Mouse (Mus musculus): ENCODE data around the gene Card14. TPM values are rescaled to one million over a fixed set of nuclear protein-coding genes. Genes with fewer than 3 reads are reported as not detected.

Gene Card14
- polyA plus RNA-seq, 1 experiment, result 7.1 TPM

DNA sequence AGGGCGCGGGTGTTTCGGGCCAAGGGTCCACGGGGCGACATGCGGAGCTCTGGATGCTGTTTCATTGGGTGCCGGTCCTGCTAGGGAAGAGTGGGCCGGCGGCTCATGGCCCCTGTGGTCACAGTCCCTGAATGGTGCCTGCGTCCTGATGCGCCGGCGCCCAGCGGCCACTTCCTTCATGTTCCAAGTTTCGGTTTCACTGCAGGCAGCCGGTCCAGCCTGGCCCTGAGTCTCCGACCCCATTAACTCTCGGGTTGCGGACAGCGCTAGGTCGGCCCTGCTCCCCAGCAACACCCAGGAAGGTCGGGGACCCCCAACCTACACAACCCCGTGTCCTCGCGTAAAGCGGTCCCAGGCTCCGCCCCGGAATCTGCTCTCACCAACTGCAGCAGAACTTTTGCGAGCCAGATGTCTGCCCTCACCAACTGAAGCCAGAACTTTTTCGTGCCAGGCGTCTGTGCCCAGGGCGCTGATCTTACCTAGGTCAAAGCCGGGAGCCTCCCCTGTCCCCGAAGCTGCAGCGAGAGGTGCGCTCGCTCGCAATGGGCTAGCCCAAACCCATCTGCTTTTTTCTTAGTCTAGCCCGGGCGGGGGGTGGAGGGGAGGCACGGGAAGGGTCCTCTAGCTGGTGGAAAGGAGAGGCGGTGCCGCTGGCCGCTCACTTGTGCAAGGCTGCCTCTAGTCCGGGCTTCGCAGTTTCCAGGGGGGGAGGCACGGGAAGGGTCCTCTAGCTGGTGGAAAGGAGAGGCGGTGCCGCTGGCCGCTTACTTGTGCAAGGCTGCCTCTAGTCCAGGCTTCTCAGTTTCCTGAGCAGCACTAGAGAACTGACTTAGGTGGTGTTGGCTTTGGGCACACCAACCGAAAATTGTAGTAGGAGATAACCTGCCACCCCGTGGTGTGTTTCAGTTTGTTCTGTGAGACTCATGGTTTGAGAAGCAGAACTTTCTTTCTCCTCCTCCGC, 83.0 kb downstream of the Card14 start:
- WGBS, result 2% methylated on average over 53 of the region's 53 CpGs
- Histone ChIP-seq H3K27ac (ENCODE audit: insufficient read depth, low read depth, low read length) (peak overlapping the region; percentile 88), H3K4me1 (ENCODE audit: control insufficient read depth, insufficient read depth, insufficient read length, low read length) (peaks cover 17% of the 10 kb centered on the region), H3K36me3 (ENCODE audit: control insufficient read depth, insufficient read depth, low read length) (peaks cover 2% of the 10 kb centered on the region; the same call in 1 of the 2 replicates), H3K27me3 (ENCODE audit: control insufficient read depth, insufficient read depth, low read length) (no peaks in the 10 kb centered on the region), H3K4me3 (ENCODE audit: low read depth, low read length) (peak overlapping the region; percentile 89)
- peak; percentile 53; the same call in 1 of the 2 replicates for TF ChIP-seq POLR2A (IDR thresholded peaks at IDR 0.05; ENCODE audit: low read depth, low read length)
- no peak for TF ChIP-seq CTCF (IDR thresholded peaks at IDR 0.05; ENCODE audit: extremely low read depth, insufficient read length, insufficient replicate concordance, low read depth, low read length)

GRCm38 (mm10) chr11:119391386-119392000, 83.9 kb downstream of the Card14 start:
- no peak for TF ChIP-seq POLR2A (IDR thresholded peaks at IDR 0.05; ENCODE audit: low read depth, low read length)
- no peak for TF ChIP-seq CTCF (IDR thresholded peaks at IDR 0.05; ENCODE audit: extremely low read depth, insufficient read length, insufficient replicate concordance, low read depth, low read length)
- H3K4me3 ChIP-seq (ENCODE audit: low read depth, low read length), result peak overlapping the region; percentile 89
- H3K4me1 ChIP-seq (ENCODE audit: control insufficient read depth, insufficient read depth, insufficient read length, low read length), result peaks cover 17% of the 10 kb centered on the region
- peak overlapping the region; percentile 88 for H3K27ac ChIP-seq (ENCODE audit: insufficient read depth, low read depth, low read length)
- 26% methylated on average over 7 of the region's 7 CpGs for WGBS
- H3K27me3 ChIP-seq (ENCODE audit: control insufficient read depth, insufficient read depth, low read length), result no peaks in the 10 kb centered on the region
- H3K36me3 ChIP-seq (ENCODE audit: control insufficient read depth, insufficient read depth, low read length), result peaks cover 9% of the 10 kb centered on the region; the same call in 1 of the 2 replicates

DNA sequence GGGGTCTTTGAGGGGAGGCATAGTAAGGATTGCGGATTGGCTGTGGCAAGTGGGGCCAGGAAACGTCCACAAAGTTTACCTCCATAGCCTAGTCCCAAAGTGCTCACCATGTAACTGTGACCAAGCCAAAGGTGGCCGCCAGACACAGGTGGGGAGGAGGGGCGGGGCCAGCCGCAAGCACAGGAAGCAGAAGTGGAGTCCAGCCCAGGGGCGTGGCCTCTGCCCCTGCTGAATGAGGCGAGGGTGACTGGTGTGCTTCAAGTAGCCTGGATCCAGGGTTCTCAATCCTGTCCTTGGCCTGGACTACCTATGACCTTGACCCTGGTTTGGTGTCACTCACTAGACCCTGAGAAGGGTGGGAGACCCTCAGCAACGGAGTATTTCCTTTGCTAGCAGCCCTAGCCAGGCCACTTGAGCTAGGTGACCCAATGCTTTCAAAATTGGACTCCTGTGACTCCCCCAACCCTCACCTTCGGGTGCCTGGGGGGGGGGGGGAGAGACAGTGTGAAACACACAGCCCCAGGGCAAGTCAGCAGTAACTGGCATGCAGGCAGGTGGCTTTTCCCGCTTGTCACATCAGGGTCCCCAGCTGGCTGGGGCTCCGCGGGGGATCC, 84.5 kb downstream of the Card14 start:
- H3K36me3 ChIP-seq (ENCODE audit: control insufficient read depth, insufficient read depth, low read length), result peaks cover 12% of the 10 kb centered on the region; the same call in 1 of the 2 replicates
- 7% methylated on average over 12 of the region's 12 CpGs for WGBS
- H3K27me3 ChIP-seq (ENCODE audit: control insufficient read depth, insufficient read depth, low read length), result no peaks in the 10 kb centered on the region
- peak overlapping the region; percentile 88 for H3K27ac ChIP-seq (ENCODE audit: insufficient read depth, low read depth, low read length)
- peaks cover 17% of the 10 kb centered on the region for H3K4me1 ChIP-seq (ENCODE audit: control insufficient read depth, insufficient read depth, insufficient read length, low read length)
- TF ChIP-seq POLR2A (IDR thresholded peaks at IDR 0.05; ENCODE audit: low read depth, low read length) (peak; percentile 29), CTCF (IDR thresholded peaks at IDR 0.05; ENCODE audit: extremely low read depth, insufficient read length, insufficient replicate concordance, low read depth, low read length) (no peak)
- peak overlapping the region; percentile 51 for H3K4me3 ChIP-seq (ENCODE audit: low read depth, low read length)

GRCm38 (mm10) chr11:119392800-119393482, 85.4 kb downstream of the Card14 start, which contains the start of gene Rnf213:
Rnf213 (plus strand) TSS chr11:119393100.
- WGBS, result under 1% methylated on average over 19 of the region's 19 CpGs
- TF ChIP-seq CTCF (IDR thresholded peaks at IDR 0.05; ENCODE audit: extremely low read depth, insufficient read length, insufficient replicate concordance, low read depth, low read length) (peak; percentile 36; the same call in 1 of the 2 replicates), POLR2A (IDR thresholded peaks at IDR 0.05; ENCODE audit: low read depth, low read length) (peak; percentile 91)
- H3K27ac ChIP-seq (ENCODE audit: insufficient read depth, low read depth, low read length), result peak within 1 kb of the TSS; percentile 94
- peak within 1 kb of the TSS; percentile 84 for H3K4me3 ChIP-seq (ENCODE audit: low read depth, low read length)
- H3K27me3 ChIP-seq (ENCODE audit: control insufficient read depth, insufficient read depth, low read length), result no peaks in the 10 kb centered on the region
- H3K36me3 ChIP-seq (ENCODE audit: control insufficient read depth, insufficient read depth, low read length), result peaks cover 13% of the 10 kb centered on the region
- H3K4me1 ChIP-seq (ENCODE audit: control insufficient read depth, insufficient read depth, insufficient read length, low read length), result peaks cover 17% of the 10 kb centered on the region

- Histone ChIP-seq H3K27me3 (ENCODE audit: control insufficient read depth, insufficient read depth, low read length) (no peaks in the 10 kb centered on the region), H3K36me3 (ENCODE audit: control insufficient read depth, insufficient read depth, low read length) (peaks cover 18% of the 10 kb centered on the region), H3K27ac (ENCODE audit: insufficient read depth, low read depth, low read length) (peak overlapping the region; percentile 94), H3K4me1 (ENCODE audit: control insufficient read depth, insufficient read depth, insufficient read length, low read length) (peaks cover 17% of the 10 kb centered on the region), H3K4me3 (ENCODE audit: low read depth, low read length) (peak overlapping the region; percentile 84)
- no peak for TF ChIP-seq CTCF (IDR thresholded peaks at IDR 0.05; ENCODE audit: extremely low read depth, insufficient read length, insufficient replicate concordance, low read depth, low read length)
- no peak for TF ChIP-seq POLR2A (IDR thresholded peaks at IDR 0.05; ENCODE audit: low read depth, low read length)
- WGBS, result 1% methylated on average over 7 of the region's 7 CpGs
Observed at GRCm38 (mm10) chr11:119393483-119393804, 85.9 kb downstream of the Card14 start.

DNA sequence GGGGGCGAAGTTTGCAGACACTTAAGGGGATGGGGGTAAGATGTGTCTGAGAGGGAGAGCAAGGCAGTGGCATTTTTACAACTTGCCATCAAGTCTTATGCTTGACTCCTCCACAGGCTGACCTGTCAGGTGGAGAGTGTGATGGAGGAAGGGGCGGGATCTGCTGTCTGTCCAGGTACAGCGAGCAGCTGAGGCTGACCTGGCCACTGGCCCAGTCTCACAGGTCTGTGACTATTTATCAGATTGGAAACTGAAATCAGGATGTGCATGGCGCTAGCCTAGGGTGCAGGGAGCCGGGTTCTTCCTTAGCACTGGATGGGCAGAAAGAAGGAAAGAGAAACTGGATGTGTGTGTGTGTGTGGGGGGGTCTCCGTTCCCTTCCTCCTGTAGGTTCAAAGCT, 86.6 kb downstream of the Card14 start:
- peaks cover 22% of the 10 kb centered on the region for H3K36me3 ChIP-seq (ENCODE audit: control insufficient read depth, insufficient read depth, low read length)
- H3K4me3 ChIP-seq (ENCODE audit: low read depth, low read length), result peak overlapping the region; percentile 84
- H3K4me1 ChIP-seq (ENCODE audit: control insufficient read depth, insufficient read depth, insufficient read length, low read length), result peaks cover 17% of the 10 kb centered on the region
- no peaks in the 10 kb centered on the region for H3K27me3 ChIP-seq (ENCODE audit: control insufficient read depth, insufficient read depth, low read length)
- peak overlapping the region; percentile 94 for H3K27ac ChIP-seq (ENCODE audit: insufficient read depth, low read depth, low read length)
- TF ChIP-seq POLR2A (IDR thresholded peaks at IDR 0.05; ENCODE audit: low read depth, low read length) (no peak), CTCF (IDR thresholded peaks at IDR 0.05; ENCODE audit: extremely low read depth, insufficient read length, insufficient replicate concordance, low read depth, low read length) (no peak)
- whole genome bisulfite sequencing, result 22% methylated on average over 6 of the region's 6 CpGs

Other genes with a start within 250 kb of the Card14 start
- 4.2 and 7.6 TPM in 2 replicates for gene Cbx4, start 221.5 kb upstream of the Card14 start, polyA plus RNA-seq (2012; rRNA removed)
- gene Tbc1d16, start 79.3 kb upstream of the Card14 start, polyA plus RNA-seq (2012; rRNA removed), result 4.3 and 5.0 TPM in 2 replicates
- 0.18 and 0.20 TPM in 2 replicates for gene Ccdc40, start 79.2 kb upstream of the Card14 start, polyA plus RNA-seq (2012; rRNA removed)
- 35.8 TPM in 2 replicates for gene Gaa, start 39.9 kb upstream of the Card14 start, polyA plus RNA-seq (2012; rRNA removed)
- gene Eif4a3, start 7.7 kb upstream of the Card14 start, polyA plus RNA-seq (2012; rRNA removed), result 27.7 and 56.5 TPM in 2 replicates
- 12.6 and 19.2 TPM in 2 replicates for gene Sgsh, start 47.8 kb downstream of the Card14 start, polyA plus RNA-seq (2012; rRNA removed)
- 9.7 and 17.3 TPM in 2 replicates for gene Slc26a11, start 47.8 kb downstream of the Card14 start, polyA plus RNA-seq (2012; rRNA removed)
- gene Rnf213, start 85.3 kb downstream of the Card14 start, polyA plus RNA-seq (2012; rRNA removed), result 11.9 and 34.7 TPM in 2 replicates
- 9.6 and 18.1 TPM in 2 replicates for gene Endov, start 183.6 kb downstream of the Card14 start, polyA plus RNA-seq (2012; rRNA removed)
- 0.49 and 1.0 TPM in 2 replicates for gene Nptx1, start 240.0 kb downstream of the Card14 start, polyA plus RNA-seq (2012; rRNA removed)